Comparison of ENCODE assay signal across 17 mouse cellular contexts in genomic region chr12:57624011-57624608, GRCm38 (mm10).
DNase-seq lines count a peak whose midpoint lies in the region; ATAC-seq and TF ChIP-seq lines count a peak whose summit lies in the region.
"Had no signal": no experiment of that assay in that cellular context is flagged by ENCODE, and none has a peak within 500 bp of the region (broad histone marks: within the 10 kb centered on the region; RNA-seq: fewer than 3 reads in every experiment).

No protein-coding gene starts in this region.

- H3K4me2 ChIP-seq in kidney, postnatal 0 days (ENCODE audit: low read length): no peak overlapping the region
- no peak overlapping the region for H3K4me2 ChIP-seq in embryonic facial prominence, embryonic 14.5 days (ENCODE audit: low read depth, low read length)
- no peak overlapping the region for H3K4me2 ChIP-seq in midbrain, embryonic 12.5 days (replicated peaks)
- H3K4me2 ChIP-seq: neural tube, embryonic 15.5 days had no signal

- WGBS in kidney, postnatal 0 days: 32% methylated on average over 4 of the region's 4 CpGs
- 19% methylated on average over 4 of the region's 4 CpGs for WGBS in embryonic facial prominence, embryonic 14.5 days
- 26% methylated on average over 4 of the region's 4 CpGs for WGBS in midbrain, embryonic 12.5 days

- no peaks in the 10 kb centered on the region for H3K27me3 ChIP-seq in kidney, postnatal 0 days (ENCODE audit: insufficient read depth, low read length)
- H3K27me3 ChIP-seq in embryonic facial prominence, embryonic 14.5 days (replicated peaks; ENCODE audit: control insufficient read depth, insufficient read depth, low read length): no peaks in the 10 kb centered on the region
- H3K27me3 ChIP-seq in midbrain, embryonic 12.5 days: no peaks in the 10 kb centered on the region
- H3K27me3 ChIP-seq: neural tube, embryonic 15.5 days had no signal

- H3K4me3 ChIP-seq in kidney, postnatal 0 days (replicated peaks; ENCODE audit: low read depth, low read length): no peak overlapping the region
- H3K4me3 ChIP-seq in embryonic facial prominence, embryonic 14.5 days (ENCODE audit: low read depth, low read length): no peak overlapping the region
- no peak overlapping the region for H3K4me3 ChIP-seq in midbrain, embryonic 12.5 days
- H3K4me3 ChIP-seq: myocyte; neural tube, embryonic 15.5 days had no signal

- ATAC-seq in kidney, postnatal 0 days (replicated peaks; ENCODE audit: low FRiP score, low read depth): no peak
- ATAC-seq in embryonic facial prominence, embryonic 14.5 days (ENCODE audit: low read depth): 0 out of 2 replicates have a peak, but pooled peaks have one; percentile 71
- peak; percentile 30; the same call in 1 of the 2 replicates for ATAC-seq in midbrain, embryonic 12.5 days (ENCODE audit: low FRiP score, low read depth)
- ATAC-seq: hindbrain, postnatal 0 days had no signal

- DNase-seq in kidney, postnatal 0 days (ENCODE audit: low spot score): peak; percentile 6
- DNase-seq in kidney, adult 8-10 months: no peak
- peak; percentile 29 for DNase-seq in embryonic facial prominence, embryonic 14.5 days (ENCODE audit: low spot score)
- DNase-seq in urinary bladder, adult 2 months (ENCODE audit: low spot score): peak; percentile 29
- DNase-seq in adrenal gland, adult (ENCODE audit: inconsistent age in 2 of 2, low spot score in 1 of 2): no peak
- no peak for DNase-seq in layer of hippocampus, adult 18-20 months (ENCODE audit: low spot score in 2 of 2)
- DNase-seq: cerebellum, adult 9-11 months; layer of hippocampus, postnatal 36 days; liver; lung, adult 18-20 months; right cerebral cortex, postnatal 4 days; thymus, adult 18-20 months had no signal

- H3K27ac ChIP-seq in kidney, postnatal 0 days: no peak overlapping the region
- no peak overlapping the region for H3K27ac ChIP-seq in embryonic facial prominence, embryonic 14.5 days (replicated peaks; ENCODE audit: low read depth, low read length)
- H3K27ac ChIP-seq in midbrain, embryonic 12.5 days (replicated peaks): no peak overlapping the region
- H3K27ac ChIP-seq: hindbrain, postnatal 0 days; macrophage; neural tube, embryonic 15.5 days had no signal

- no peaks in the 10 kb centered on the region for H3K4me1 ChIP-seq in kidney, postnatal 0 days (replicated peaks; ENCODE audit: insufficient read depth, low read length)
- H3K4me1 ChIP-seq in embryonic facial prominence, embryonic 14.5 days (ENCODE audit: control insufficient read depth, insufficient read depth, low read length): no peaks in the 10 kb centered on the region
- no peaks in the 10 kb centered on the region for H3K4me1 ChIP-seq in midbrain, embryonic 12.5 days
- H3K4me1 ChIP-seq: neural tube, embryonic 15.5 days had no signal

- no peaks in the 10 kb centered on the region for H3K9me3 ChIP-seq in kidney, postnatal 0 days (replicated peaks; ENCODE audit: low read length)
- H3K9me3 ChIP-seq in embryonic facial prominence, embryonic 14.5 days (ENCODE audit: control insufficient read depth, low read length): no peaks in the 10 kb centered on the region
- H3K9me3 ChIP-seq in midbrain, embryonic 12.5 days: no peaks in the 10 kb centered on the region
- H3K9me3 ChIP-seq: neural tube, embryonic 15.5 days had no signal

- no peak for TF ChIP-seq CTCF in kidney, postnatal 0 days (IDR thresholded peaks at IDR 0.05; ENCODE audit: low read depth)

- no peaks in the 10 kb centered on the region for H3K36me3 ChIP-seq in kidney, postnatal 0 days (ENCODE audit: insufficient read depth, low read length)
- no peaks in the 10 kb centered on the region for H3K36me3 ChIP-seq in embryonic facial prominence, embryonic 14.5 days (ENCODE audit: control insufficient read depth, insufficient read depth, low read length)
- H3K36me3 ChIP-seq in midbrain, embryonic 12.5 days: no peaks in the 10 kb centered on the region
- H3K36me3 ChIP-seq: neural tube, embryonic 15.5 days had no signal

- H3K9ac ChIP-seq in kidney, postnatal 0 days (ENCODE audit: low read depth, low read length): no peak overlapping the region
- no peak overlapping the region for H3K9ac ChIP-seq in embryonic facial prominence, embryonic 14.5 days (ENCODE audit: low read depth, low read length)
- no peak overlapping the region for H3K9ac ChIP-seq in midbrain, embryonic 12.5 days (replicated peaks)
- H3K9ac ChIP-seq: neural tube, embryonic 15.5 days had no signal

Comparison
In these comparisons a context has a peak if more than half of its experiments do, and no peak if none do; other contexts are left out.
1. DNase-seq: peak in kidney, postnatal 0 days (single experiment), embryonic facial prominence, embryonic 14.5 days (single experiment) and urinary bladder, adult 2 months (single experiment); none in kidney, adult 8-10 months (0 of 2), adrenal gland, adult (0 of 2) and layer of hippocampus, adult 18-20 months (0 of 2).